Mouse (Mus musculus) kidney, adult 2 months (tissue): ENCODE results near the gene Iqsec3.

Experiments
- CTCF ChIP-seq: fragments of 200-500 bp; conservative IDR thresholded peaks from 2 replicates; pipeline ENCODE4 v1.5.1; 2011; ENCODE audit warnings: low read depth, mild to moderate bottlenecking, control low read depth, low read length, moderate library complexity, mixed read lengths; ENCODE audit not compliant: insufficient read depth, insufficient read length
- POLR2A ChIP-seq: fragments of 200-500 bp; IDR thresholded peaks from one replicate; pipeline ENCODE4 v1.6.1; 2011; ENCODE audit warnings: low read depth, low read length, control low read depth

DNA sequence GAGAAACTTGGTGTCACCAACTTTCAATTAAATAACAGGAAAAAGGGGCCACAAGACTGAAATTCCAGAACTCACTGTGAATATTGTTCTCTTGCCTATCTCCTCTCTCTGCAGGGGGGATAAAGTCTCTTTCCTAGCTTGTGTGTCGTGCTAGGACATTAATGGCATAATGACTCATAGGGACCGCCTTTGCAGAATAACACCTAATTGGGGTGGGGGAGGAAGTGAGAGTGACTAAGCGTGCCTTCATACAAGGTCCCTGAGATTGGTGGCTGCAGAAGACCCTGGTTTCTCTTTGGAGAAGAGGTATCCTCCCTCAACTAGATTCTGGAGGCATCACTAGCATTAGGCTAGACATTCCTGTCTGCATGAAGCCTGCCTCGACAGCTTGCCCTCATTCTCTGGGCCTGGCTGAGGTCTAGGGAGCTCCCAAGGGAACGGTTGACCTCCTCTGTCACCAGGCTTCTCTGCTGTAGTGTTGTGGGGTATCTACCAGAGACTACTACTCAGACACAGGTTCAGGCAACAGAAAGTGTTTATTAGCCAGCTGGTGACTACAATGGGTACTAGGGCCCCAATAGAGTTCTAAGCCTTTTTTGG, 48.7 kb upstream of the Iqsec3 start:
- TF ChIP-seq CTCF (no peak), POLR2A (no peak)
